Mouse (Mus musculus): Measurements from ENCODE around the gene Gabrb3.

- TF ChIP-seq CTCF (IDR thresholded peaks at IDR 0.05; ENCODE audit: control insufficient read depth, insufficient read depth, insufficient replicate concordance, low read depth, low read length) (no peak), POLR2A (IDR thresholded peaks at IDR 0.05; ENCODE audit: control insufficient read depth, low read depth, low read length) (no peak)
These were observed 287.7 kb downstream of the Gabrb3 start for GRCm38 (mm10) chr7:57706976-57707740.
